In the genomic region with DNA sequence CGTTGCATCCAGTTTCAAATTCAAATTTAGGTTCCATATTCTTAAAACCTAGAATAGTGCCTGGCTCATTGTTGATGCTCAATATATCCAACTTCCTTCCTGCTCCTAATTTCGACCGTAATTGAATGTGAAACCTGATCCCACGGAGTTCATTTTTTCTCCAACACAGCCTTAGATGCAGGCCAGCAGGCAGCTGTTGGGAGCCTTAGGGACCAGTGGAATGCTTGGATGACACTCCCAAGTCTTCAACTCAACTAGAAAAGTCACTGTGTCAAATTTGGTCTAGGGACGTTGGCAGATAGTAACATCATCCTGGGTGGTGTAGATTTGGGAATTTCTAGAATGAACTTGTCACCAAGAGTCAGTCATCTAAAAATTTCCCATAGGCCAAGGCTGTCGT, we compare ENCODE assay signal across 21 mouse cellular contexts.
DNase-seq lines count a peak whose midpoint lies in the region; ATAC-seq and TF ChIP-seq lines count a peak whose summit lies in the region.
"Had no signal": no experiment of that assay in that cellular context is flagged by ENCODE, and none has a peak within 500 bp of the region (broad histone marks: within the 10 kb centered on the region; RNA-seq: fewer than 3 reads in every experiment).

No protein-coding gene starts in this region.

- WGBS in embryonic facial prominence, embryonic 15.5 days = 30% methylated on average over 6 of the region's 6 CpGs
- 65% methylated on average over 6 of the region's 6 CpGs for WGBS in stomach, postnatal 0 days

- no peak overlapping the region for H3K4me2 ChIP-seq in embryonic facial prominence, embryonic 15.5 days (replicated peaks)
- no peak overlapping the region for H3K4me2 ChIP-seq in stomach, postnatal 0 days (replicated peaks; ENCODE audit: low read depth)
- H3K4me2 ChIP-seq: embryonic facial prominence, embryonic 13.5 days; limb, embryonic 12.5 days; liver, embryonic 13.5 days; lung, embryonic 14.5 days; midbrain, embryonic 15.5 days had no signal

- DNase-seq in gastrocnemius, postnatal 25 days = peak; percentile 27
- DNase-seq in gastrocnemius, postnatal 4 days (ENCODE audit: low spot score in 2 of 2) = no peak
- DNase-seq in left cerebral cortex, adult 2 months (ENCODE audit: extremely low spot score in 1 of 2, low spot score in 2 of 2) = no peak
- DNase-seq in left cerebral cortex, postnatal 25 days (ENCODE audit: low spot score in 2 of 2) = no peak
- peak; percentile 15 for DNase-seq in skeletal muscle tissue, adult 2 months (ENCODE audit: low read depth, low spot score)
- no peak for DNase-seq in stomach, postnatal 0 days (ENCODE audit: low spot score)
- DNase-seq: B cell, adult 2 months; cerebellum, adult 18-20 months; cerebellum, postnatal 25 days; forebrain, postnatal 0 days; kidney, adult 2 months; kidney, postnatal 25 days; liver, embryonic 13.5 days; lung, embryonic 14.5 days; lung, postnatal 36 days; right cerebral cortex, postnatal 14 days had no signal

- peak; percentile 43; the same call in 1 of the 2 replicates for ATAC-seq in embryonic facial prominence, embryonic 15.5 days (ENCODE audit: insufficient number of reproducible peaks, low FRiP score, low TSS enrichment, low read depth)
- ATAC-seq in granulocyte monocyte progenitor cell, adult 5-6 weeks (replicated peaks; ENCODE audit: poor library complexity, severe bottlenecking) = no peak
- ATAC-seq in stomach, postnatal 0 days (ENCODE audit: low FRiP score, low TSS enrichment) = no peak
- ATAC-seq: midbrain, embryonic 15.5 days had no signal

- H3K4me1 ChIP-seq in embryonic facial prominence, embryonic 15.5 days = peaks cover 17% of the 10 kb centered on the region
- H3K4me1 ChIP-seq in stomach, postnatal 0 days (replicated peaks; ENCODE audit: control insufficient read depth, insufficient read depth) = no peaks in the 10 kb centered on the region
- H3K4me1 ChIP-seq: midbrain, embryonic 15.5 days had no signal

- no peak overlapping the region for H3K9ac ChIP-seq in embryonic facial prominence, embryonic 15.5 days
- no peak overlapping the region for H3K9ac ChIP-seq in stomach, postnatal 0 days (ENCODE audit: low read length)
- H3K9ac ChIP-seq: embryonic facial prominence, embryonic 13.5 days; forebrain, postnatal 0 days; limb, embryonic 12.5 days; liver, embryonic 13.5 days; lung, embryonic 14.5 days; midbrain, embryonic 15.5 days had no signal

- H3K27ac ChIP-seq in left cerebral cortex, adult 2 months = peak overlapping the region; percentile 87
- peak overlapping the region; percentile 18; the same call in 1 of the 2 replicates for H3K27ac ChIP-seq in embryonic facial prominence, embryonic 15.5 days (replicated peaks)
- H3K27ac ChIP-seq in stomach, postnatal 0 days (replicated peaks) = no peak overlapping the region
- H3K27ac ChIP-seq: embryonic facial prominence, embryonic 13.5 days; limb, embryonic 12.5 days; liver, embryonic 13.5 days; midbrain, embryonic 15.5 days had no signal

- H3K27me3 ChIP-seq in embryonic facial prominence, embryonic 15.5 days = no peaks in the 10 kb centered on the region
- H3K27me3 ChIP-seq in stomach, postnatal 0 days (ENCODE audit: control insufficient read depth, insufficient read depth, low read length) = no peaks in the 10 kb centered on the region
- H3K27me3 ChIP-seq: embryonic facial prominence, embryonic 13.5 days; limb, embryonic 12.5 days; liver, embryonic 13.5 days; midbrain, embryonic 15.5 days had no signal

- no peak overlapping the region for H3K4me3 ChIP-seq in left cerebral cortex, adult 2 months
- no peak overlapping the region for H3K4me3 ChIP-seq in embryonic facial prominence, embryonic 15.5 days (replicated peaks)
- no peak overlapping the region for H3K4me3 ChIP-seq in stomach, postnatal 0 days (ENCODE audit: low read depth, low read length)
- H3K4me3 ChIP-seq: embryonic facial prominence, embryonic 13.5 days; limb, embryonic 12.5 days; liver, embryonic 13.5 days; midbrain, embryonic 15.5 days had no signal

- H3K9me3 ChIP-seq in embryonic facial prominence, embryonic 15.5 days (replicated peaks) = no peaks in the 10 kb centered on the region
- no peaks in the 10 kb centered on the region for H3K9me3 ChIP-seq in stomach, postnatal 0 days (ENCODE audit: control insufficient read depth, low read length)
- H3K9me3 ChIP-seq: embryonic facial prominence, embryonic 13.5 days; limb, embryonic 12.5 days; liver, embryonic 13.5 days; midbrain, embryonic 15.5 days had no signal

- intact Hi-C loops in left cerebral cortex, adult 2 months (cut with DNase I) = no loop called here
- intact Hi-C loops in left cerebral cortex, postnatal 25 days (cut with DNase I) = no loop called here

- no peak for TF ChIP-seq CTCF in left cerebral cortex, adult 2 months (IDR thresholded peaks at IDR 0.05)
- TF ChIP-seq CTCF in stomach, postnatal 0 days (IDR thresholded peaks at IDR 0.05; ENCODE audit: low read depth) = no peak

- TF ChIP-seq EP300 in stomach, postnatal 0 days (optimal IDR thresholded peaks at IDR 0.05) = no peak

- H3K36me3 ChIP-seq in embryonic facial prominence, embryonic 15.5 days = no peaks in the 10 kb centered on the region
- no peaks in the 10 kb centered on the region for H3K36me3 ChIP-seq in stomach, postnatal 0 days (ENCODE audit: control insufficient read depth, insufficient read depth, low read length)
- H3K36me3 ChIP-seq: embryonic facial prominence, embryonic 13.5 days; limb, embryonic 12.5 days; liver, embryonic 13.5 days; midbrain, embryonic 15.5 days had no signal

Comparison
In these comparisons a context has a peak if more than half of its experiments do, and no peak if none do; other contexts are left out.
1. DNase-seq: peak in gastrocnemius, postnatal 25 days (single experiment) and skeletal muscle tissue, adult 2 months (single experiment); none in gastrocnemius, postnatal 4 days (0 of 2), left cerebral cortex, adult 2 months (0 of 2), left cerebral cortex, postnatal 25 days (0 of 2) and stomach, postnatal 0 days (single experiment).